Mouse (Mus musculus): ENCODE measurements around the gene Slc8b1. TPM values are rescaled to one million over a fixed set of nuclear protein-coding genes. Genes with fewer than 3 reads are reported as not detected.

Gene Slc8b1
- polyA plus RNA-seq, 1 experiment from 2014 or later, result 3.1 TPM

GRCm38 (mm10) chr5:120525737-120526136 lies 14.8 kb downstream of the Slc8b1 start:
- WGBS, result 29% methylated on average over 5 of the region's 5 CpGs
- H3K9ac ChIP-seq (ENCODE audit: low read length), result no peak overlapping the region
- no peaks in the 10 kb centered on the region for H3K27me3 ChIP-seq (ENCODE audit: control insufficient read depth, insufficient read depth, low read length)
- no peak for ATAC-seq (ENCODE audit: insufficient number of reproducible peaks, insufficient read depth, low FRiP score, low read depth)
- no peak overlapping the region for H3K4me2 ChIP-seq (ENCODE audit: low read length)
- no peaks in the 10 kb centered on the region for H3K4me1 ChIP-seq (ENCODE audit: control insufficient read depth in 2 of 2, insufficient read depth in 2 of 2, low read length in 2 of 2)
- H3K9me3 ChIP-seq (ENCODE audit: control insufficient read depth, low read length), result no peaks in the 10 kb centered on the region
- H3K27ac ChIP-seq (replicated peaks in 1 of 2; ENCODE audit: control insufficient read depth in 1 of 2, insufficient read depth in 1 of 2, low read depth in 2 of 2, low read length in 2 of 2), result no peak overlapping the region
- H3K36me3 ChIP-seq (ENCODE audit: control insufficient read depth, insufficient read depth, low read length), result no peaks in the 10 kb centered on the region
- no peak overlapping the region for H3K4me3 ChIP-seq (ENCODE audit: control insufficient read depth in 1 of 2, insufficient read depth in 1 of 2, low read depth in 1 of 2, low read length in 2 of 2)

GRCm38 (mm10) chr5:120526311-120526710 lies 15.3 kb downstream of the Slc8b1 start:
- H3K9ac ChIP-seq (ENCODE audit: low read length), result no peak overlapping the region
- no peaks in the 10 kb centered on the region for H3K36me3 ChIP-seq (ENCODE audit: control insufficient read depth, insufficient read depth, low read length)
- no peak for ATAC-seq (ENCODE audit: insufficient number of reproducible peaks, insufficient read depth, low FRiP score, low read depth)
- no peaks in the 10 kb centered on the region for H3K4me1 ChIP-seq (ENCODE audit: control insufficient read depth in 2 of 2, insufficient read depth in 2 of 2, low read length in 2 of 2)
- no peak overlapping the region for H3K4me2 ChIP-seq (ENCODE audit: low read length)
- H3K27me3 ChIP-seq (ENCODE audit: control insufficient read depth, insufficient read depth, low read length), result no peaks in the 10 kb centered on the region
- 70% methylated on average over 11 of the region's 11 CpGs for WGBS
- no peak overlapping the region for H3K27ac ChIP-seq (replicated peaks in 1 of 2; ENCODE audit: control insufficient read depth in 1 of 2, insufficient read depth in 1 of 2, low read depth in 2 of 2, low read length in 2 of 2)
- H3K9me3 ChIP-seq (ENCODE audit: control insufficient read depth, low read length), result no peaks in the 10 kb centered on the region
- H3K4me3 ChIP-seq (ENCODE audit: control insufficient read depth in 1 of 2, insufficient read depth in 1 of 2, low read depth in 1 of 2, low read length in 2 of 2), result no peak overlapping the region

GRCm38 (mm10) chr5:120527296-120527964 lies 16.5 kb downstream of the Slc8b1 start:
- H3K36me3 ChIP-seq (ENCODE audit: control insufficient read depth, insufficient read depth, low read length), result no peaks in the 10 kb centered on the region
- H3K4me1 ChIP-seq (ENCODE audit: control insufficient read depth in 2 of 2, insufficient read depth in 2 of 2, low read length in 2 of 2), result no peaks in the 10 kb centered on the region
- no peak overlapping the region for H3K27ac ChIP-seq (replicated peaks in 1 of 2; ENCODE audit: control insufficient read depth in 1 of 2, insufficient read depth in 1 of 2, low read depth in 2 of 2, low read length in 2 of 2)
- H3K9me3 ChIP-seq (ENCODE audit: control insufficient read depth, low read length), result no peaks in the 10 kb centered on the region
- WGBS, result 78% methylated on average over 15 of the region's 20 CpGs
- H3K4me2 ChIP-seq (ENCODE audit: low read length), result no peak overlapping the region
- no peak overlapping the region for H3K4me3 ChIP-seq (ENCODE audit: control insufficient read depth in 1 of 2, insufficient read depth in 1 of 2, low read depth in 1 of 2, low read length in 2 of 2)
- no peaks in the 10 kb centered on the region for H3K27me3 ChIP-seq (ENCODE audit: control insufficient read depth, insufficient read depth, low read length)
- no peak overlapping the region for H3K9ac ChIP-seq (ENCODE audit: low read length)
- no peak for ATAC-seq (ENCODE audit: insufficient number of reproducible peaks, insufficient read depth, low FRiP score, low read depth)

- Histone ChIP-seq H3K36me3 (ENCODE audit: control insufficient read depth, insufficient read depth, low read length) (no peaks in the 10 kb centered on the region), H3K4me2 (ENCODE audit: low read length) (no peak overlapping the region), H3K4me1 (ENCODE audit: control insufficient read depth in 2 of 2, insufficient read depth in 2 of 2, low read length in 2 of 2) (peaks cover 0 to 11% of the 10 kb centered on the region in 2 experiments; a peak in 3 of 4 replicates), H3K27me3 (ENCODE audit: control insufficient read depth, insufficient read depth, low read length) (no peaks in the 10 kb centered on the region), H3K9me3 (ENCODE audit: control insufficient read depth, low read length) (no peaks in the 10 kb centered on the region), H3K4me3 (ENCODE audit: control insufficient read depth in 1 of 2, insufficient read depth in 1 of 2, low read depth in 1 of 2, low read length in 2 of 2) (no peak overlapping the region), H3K9ac (ENCODE audit: low read length) (no peak overlapping the region), H3K27ac (replicated peaks in 1 of 2; ENCODE audit: control insufficient read depth in 1 of 2, insufficient read depth in 1 of 2, low read depth in 2 of 2, low read length in 2 of 2) (no peak overlapping the region)
- WGBS, result 90% methylated on average over 8 of the region's 8 CpGs
- no peak for ATAC-seq (ENCODE audit: insufficient number of reproducible peaks, insufficient read depth, low FRiP score, low read depth)
Measured at GRCm38 (mm10) chr5:120531631-120532030, 20.7 kb downstream of the Slc8b1 start.

GRCm38 (mm10) chr5:120534071-120534685 lies 23.2 kb downstream of the Slc8b1 start:
- Histone ChIP-seq H3K9ac (ENCODE audit: low read length) (no peak overlapping the region), H3K4me3 (ENCODE audit: control insufficient read depth in 1 of 2, insufficient read depth in 1 of 2, low read depth in 1 of 2, low read length in 2 of 2) (no peak overlapping the region), H3K27ac (replicated peaks in 1 of 2; ENCODE audit: control insufficient read depth in 1 of 2, insufficient read depth in 1 of 2, low read depth in 2 of 2, low read length in 2 of 2) (no peak overlapping the region), H3K4me2 (ENCODE audit: low read length) (no peak overlapping the region), H3K4me1 (ENCODE audit: control insufficient read depth in 2 of 2, insufficient read depth in 2 of 2, low read length in 2 of 2) (peaks cover 0 to 11% of the 10 kb centered on the region in 2 experiments; a peak in 3 of 4 replicates), H3K36me3 (ENCODE audit: control insufficient read depth, insufficient read depth, low read length) (peaks cover 16% of the 10 kb centered on the region), H3K9me3 (ENCODE audit: control insufficient read depth, low read length) (no peaks in the 10 kb centered on the region), H3K27me3 (ENCODE audit: control insufficient read depth, insufficient read depth, low read length) (no peaks in the 10 kb centered on the region)
- WGBS, result 90% methylated on average over 15 of the region's 15 CpGs
- ATAC-seq (ENCODE audit: insufficient number of reproducible peaks, insufficient read depth, low FRiP score, low read depth), result no peak

- WGBS, result 68% methylated on average over 2 of the region's 2 CpGs
- ATAC-seq (ENCODE audit: insufficient number of reproducible peaks, insufficient read depth, low FRiP score, low read depth), result no peak
- H3K4me3 ChIP-seq (ENCODE audit: control insufficient read depth in 1 of 2, insufficient read depth in 1 of 2, low read depth in 1 of 2, low read length in 2 of 2), result no peak overlapping the region
- no peak overlapping the region for H3K9ac ChIP-seq (ENCODE audit: low read length)
- no peaks in the 10 kb centered on the region for H3K27me3 ChIP-seq (ENCODE audit: control insufficient read depth, insufficient read depth, low read length)
- peaks cover 0 to 11% of the 10 kb centered on the region in 2 experiments; a peak in 3 of 4 replicates for H3K4me1 ChIP-seq (ENCODE audit: control insufficient read depth in 2 of 2, insufficient read depth in 2 of 2, low read length in 2 of 2)
- H3K36me3 ChIP-seq (ENCODE audit: control insufficient read depth, insufficient read depth, low read length), result peaks cover 21% of the 10 kb centered on the region
- H3K4me2 ChIP-seq (ENCODE audit: low read length), result no peak overlapping the region
- H3K9me3 ChIP-seq (ENCODE audit: control insufficient read depth, low read length), result no peaks in the 10 kb centered on the region
- H3K27ac ChIP-seq (replicated peaks in 1 of 2; ENCODE audit: control insufficient read depth in 1 of 2, insufficient read depth in 1 of 2, low read depth in 2 of 2, low read length in 2 of 2), result no peak overlapping the region
Measured at GRCm38 (mm10) chr5:120534686-120535075, 23.7 kb downstream of the Slc8b1 start.

GRCm38 (mm10) chr5:120536046-120536445 lies 25.1 kb downstream of the Slc8b1 start:
- H3K36me3 ChIP-seq (ENCODE audit: control insufficient read depth, insufficient read depth, low read length), result peaks cover 32% of the 10 kb centered on the region
- peaks cover 0 to 11% of the 10 kb centered on the region in 2 experiments; a peak in 3 of 4 replicates for H3K4me1 ChIP-seq (ENCODE audit: control insufficient read depth in 2 of 2, insufficient read depth in 2 of 2, low read length in 2 of 2)
- no peak overlapping the region for H3K9ac ChIP-seq (ENCODE audit: low read length)
- H3K4me2 ChIP-seq (ENCODE audit: low read length), result no peak overlapping the region
- no peak overlapping the region for H3K4me3 ChIP-seq (ENCODE audit: control insufficient read depth in 1 of 2, insufficient read depth in 1 of 2, low read depth in 1 of 2, low read length in 2 of 2)
- 79% methylated on average over 13 of the region's 13 CpGs for WGBS
- no peak for ATAC-seq (ENCODE audit: insufficient number of reproducible peaks, insufficient read depth, low FRiP score, low read depth)
- no peak overlapping the region for H3K27ac ChIP-seq (replicated peaks in 1 of 2; ENCODE audit: control insufficient read depth in 1 of 2, insufficient read depth in 1 of 2, low read depth in 2 of 2, low read length in 2 of 2)
- no peaks in the 10 kb centered on the region for H3K9me3 ChIP-seq (ENCODE audit: control insufficient read depth, low read length)
- H3K27me3 ChIP-seq (ENCODE audit: control insufficient read depth, insufficient read depth, low read length), result no peaks in the 10 kb centered on the region

Data from heart, embryonic 14.5 days (tissue).